Mouse (Mus musculus) B cell, adult (primary cell): ENCODE measurements around the gene Pfn2. TPM values are rescaled to one million over a fixed set of nuclear protein-coding genes. Genes with fewer than 3 reads are reported as not detected.

ENCODE experiments used
- total RNA-seq: library from RNA; stranded (reverse); gene quantifications from 4 replicates; pipeline ENCODE4 v1.2.4, GENCODE M21; 2023; ENCODE audit not compliant: inconsistent age

Gene Pfn2
- total RNA-seq: 2.7 to 3.7 TPM (median 3.1 TPM) in 4 replicates

DNA sequence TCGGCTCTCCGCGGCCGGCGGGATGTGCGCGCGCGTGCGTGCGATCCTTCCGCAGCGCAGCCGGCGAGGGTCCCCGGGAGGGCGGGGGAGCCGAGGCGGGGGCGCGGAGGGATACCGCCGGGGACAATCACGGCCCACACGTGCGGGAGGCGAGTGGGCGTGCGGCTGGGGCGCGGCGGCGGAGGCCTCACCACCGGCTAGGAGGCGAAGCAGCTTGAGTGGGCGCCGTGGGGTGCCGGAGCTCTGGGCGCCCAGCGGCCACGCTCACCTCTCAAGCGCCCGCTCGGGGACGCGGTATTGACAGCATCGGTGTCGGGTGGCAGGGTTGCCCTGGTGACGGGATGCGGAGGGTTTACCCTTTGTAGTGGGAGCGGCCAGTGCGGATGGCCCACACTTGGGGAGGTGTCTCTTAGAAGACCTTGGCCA is at the start of gene Pfn2:
Gene Pfn2, minus strand, starts transcription at position 320 of the 426 bp plus-strand sequence.

Other genes starting within 250 kb of the Pfn2 start
- gene Commd2, start 196.4 kb downstream of the Pfn2 start, total RNA-seq: 21.3 to 25.6 TPM (median 23.0 TPM) in 4 replicates
- not detected in 4 replicates for gene Ankub1, start 155.3 kb downstream of the Pfn2 start, total RNA-seq
- 64.3 to 95.4 TPM (median 75.3 TPM) in 4 replicates for gene Rnf13, start 112.0 kb downstream of the Pfn2 start, total RNA-seq